Mouse (Mus musculus): Measurements from ENCODE around the gene Parp4.

DNA sequence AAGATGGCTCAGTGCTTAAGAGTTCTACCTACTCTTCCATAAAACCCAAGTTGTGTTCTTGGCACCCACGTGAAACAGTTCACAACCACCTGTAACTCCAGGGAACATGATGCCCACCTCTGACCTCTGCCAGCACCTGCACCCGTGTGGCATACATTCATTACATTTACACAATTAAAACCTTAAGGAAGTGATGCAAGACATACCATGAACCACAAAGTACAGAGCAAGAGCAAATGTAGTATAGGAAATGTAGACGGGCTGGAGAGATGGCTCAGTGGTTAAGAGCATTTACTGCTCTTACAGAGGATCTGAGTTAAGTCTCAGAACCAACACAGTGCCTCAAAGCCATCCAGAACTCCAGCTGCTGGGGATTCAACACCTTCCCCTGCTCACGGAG is 6.4 kb upstream of the Parp4 start:
- TF ChIP-seq CTCF (IDR thresholded peaks at IDR 0.05; ENCODE audit: low read depth) (no peak), EP300 (optimal IDR thresholded peaks at IDR 0.05) (no peak)

All from stomach, postnatal 0 days (tissue).